Mouse (Mus musculus) retina, postnatal 1 day (tissue): Measurements from ENCODE around the gene Kctd20.
"Not testable (repeated sequence)": the region's sequence is repeated elsewhere in the genome, so short reads cannot be mapped to it uniquely, and the experiment has no call there.

Experiments
- DNase-seq: peaks from one replicate; pipeline ENCODE4 v3.0.0-alpha.2; 2012

Kctd20 gene

DNA sequence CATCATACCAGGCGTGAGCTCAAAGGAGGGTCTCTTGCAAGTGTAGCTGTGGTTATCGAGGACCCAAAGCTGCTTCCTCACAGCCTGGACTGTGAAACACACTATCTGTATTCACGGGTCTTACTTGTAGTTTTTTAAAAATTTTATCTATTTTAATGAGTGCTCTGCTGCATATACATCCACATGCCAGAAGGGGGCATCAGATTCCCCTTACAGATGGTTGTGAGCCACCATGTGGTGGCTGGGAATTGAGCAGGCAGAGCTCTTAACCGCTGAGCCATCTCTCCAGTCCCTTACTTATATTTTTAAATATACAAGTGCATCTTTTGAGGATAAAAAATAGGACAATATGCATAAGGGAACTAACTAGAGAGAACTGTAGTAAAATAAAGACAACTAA is 36.0 kb downstream of the Kctd20 start:
- DNase-seq, result peak; percentile 66

DNA sequence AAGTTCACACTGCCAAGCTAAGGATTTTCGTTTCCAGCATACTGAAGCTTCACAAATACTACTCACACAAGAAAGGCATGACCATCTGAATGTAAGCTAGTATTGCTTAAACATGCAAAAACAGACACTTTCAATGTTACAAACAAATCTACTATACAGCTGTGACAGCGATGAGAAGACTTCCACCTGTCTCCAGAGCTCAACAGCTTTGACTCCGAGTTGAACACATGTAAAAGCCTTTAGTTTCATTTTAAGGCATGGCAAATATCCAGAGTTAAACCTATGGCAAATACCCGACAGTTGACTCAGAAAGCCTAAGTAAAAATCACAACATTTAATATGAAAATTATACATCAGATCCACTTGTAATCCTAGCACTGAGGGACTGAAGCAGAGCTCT is 36.5 kb downstream of the Kctd20 start:
- no peak for DNase-seq

DNA sequence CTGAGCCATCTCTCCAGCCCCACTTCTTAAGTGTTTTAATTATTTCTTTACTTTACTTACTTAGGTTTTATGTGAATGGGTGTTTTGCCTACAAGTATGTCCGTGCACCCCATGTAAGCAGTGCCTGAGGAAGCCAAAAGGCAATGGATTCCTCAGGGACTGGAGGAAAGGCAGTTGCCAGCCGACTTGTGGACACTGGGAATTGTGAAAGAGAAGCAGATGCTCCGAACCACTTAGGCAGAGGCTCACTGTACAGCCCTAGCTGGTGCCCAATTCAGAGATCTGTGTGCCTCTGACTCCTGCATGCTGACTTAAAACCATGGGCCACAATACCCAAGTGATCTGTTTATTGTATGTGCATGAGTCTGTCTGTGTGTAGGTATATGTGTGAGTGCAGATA is 37.2 kb downstream of the Kctd20 start:
- DNase-seq, result no peak

DNA sequence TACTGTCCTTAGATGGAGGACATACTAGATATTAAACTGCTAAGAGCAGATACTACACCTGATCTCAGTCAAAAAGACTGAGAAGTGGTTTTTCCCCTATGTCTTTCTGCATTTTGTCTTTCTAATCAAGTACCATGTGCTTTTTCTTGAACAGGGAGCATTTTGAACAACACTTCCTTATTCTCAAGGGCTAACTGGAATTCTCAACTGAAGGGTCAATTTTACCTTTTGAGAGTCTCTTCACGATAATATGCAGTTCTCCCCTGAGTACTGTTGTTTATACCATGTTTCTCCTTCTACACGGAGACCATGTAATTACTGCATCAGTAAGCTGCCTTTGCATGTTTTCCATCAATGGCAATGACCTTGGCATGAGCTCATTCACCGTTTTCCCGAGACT is 38.3 kb downstream of the Kctd20 start:
- DNase-seq, result no peak

DNA sequence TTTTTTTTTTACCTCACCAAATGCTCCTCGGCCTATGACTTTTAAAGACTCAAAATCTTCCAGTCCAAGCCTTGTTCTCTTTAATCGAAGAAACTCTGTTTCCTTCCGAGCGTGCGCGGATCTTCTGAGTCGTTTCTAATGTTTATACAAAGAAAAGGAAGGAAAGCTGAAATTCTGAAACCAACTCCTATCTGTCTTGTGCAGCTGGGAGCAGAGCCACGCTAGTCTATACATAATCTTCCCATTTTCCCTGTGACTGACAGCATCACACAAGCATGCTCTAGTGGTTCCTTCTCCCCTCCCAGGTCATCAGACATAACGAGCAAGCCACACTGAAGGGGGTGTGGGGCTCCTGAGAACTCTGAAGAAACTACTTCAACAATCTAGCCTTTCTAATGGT is 39.5 kb downstream of the Kctd20 start:
- no peak for DNase-seq

DNA sequence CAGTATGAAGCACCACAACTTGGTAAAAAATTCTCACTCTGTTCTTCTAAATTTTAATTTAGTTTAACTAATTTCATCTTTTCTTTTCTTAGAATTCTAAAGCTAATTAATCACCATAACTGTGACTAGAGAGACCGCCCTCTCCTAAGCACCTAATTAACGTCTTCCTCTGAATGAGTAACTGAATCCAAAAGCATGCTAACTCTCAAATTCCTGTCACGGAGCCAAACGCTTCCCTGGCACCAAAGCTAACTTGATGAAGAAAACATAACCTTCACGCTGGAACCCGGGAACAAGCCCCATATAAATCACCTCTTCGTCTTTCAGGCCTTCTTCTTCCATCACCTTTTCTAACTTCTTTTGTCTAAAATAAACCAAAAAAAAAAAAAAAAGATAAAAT is 40.4 kb downstream of the Kctd20 start:
- no peak for DNase-seq

DNA sequence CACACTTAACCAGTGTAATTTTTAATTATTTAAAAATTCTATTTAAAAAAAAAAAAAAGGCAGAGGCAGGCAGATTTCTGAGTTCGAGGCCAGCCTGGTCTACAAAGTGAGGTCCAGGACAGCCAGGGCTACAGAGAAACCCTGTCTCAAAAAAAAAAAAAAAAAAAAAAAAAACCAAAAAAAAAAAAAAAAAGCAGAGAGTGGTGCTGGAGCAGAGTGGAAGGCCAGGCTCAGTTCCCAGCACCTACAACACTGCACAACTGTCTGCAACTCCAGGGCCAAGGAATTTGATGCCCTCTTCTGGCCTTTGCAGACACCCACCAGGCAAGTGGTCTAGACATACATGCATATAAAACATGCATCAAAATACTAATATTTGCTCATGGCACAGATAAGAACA is 41.3 kb downstream of the Kctd20 start:
- not testable (repeated sequence) for DNase-seq

DNA sequence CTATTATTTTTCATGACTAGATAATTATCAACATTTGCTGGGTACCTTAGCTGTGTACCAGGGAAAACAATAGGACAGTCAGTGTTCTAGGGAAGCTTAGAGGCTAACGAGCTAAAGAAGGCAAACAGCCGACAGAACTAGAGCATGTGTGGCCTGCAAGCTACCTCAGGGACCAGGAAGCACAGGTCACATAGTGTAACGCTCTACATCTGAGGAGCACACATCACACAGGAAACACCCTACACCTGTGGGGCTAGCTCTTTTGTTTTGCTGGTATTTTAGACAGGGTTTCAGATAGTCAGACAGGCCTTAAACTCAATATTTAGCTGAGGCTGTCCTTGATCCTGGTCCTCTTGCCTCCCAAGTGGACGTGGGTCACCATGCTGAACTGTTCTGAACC is 42.9 kb downstream of the Kctd20 start:
- no peak for DNase-seq

DNA sequence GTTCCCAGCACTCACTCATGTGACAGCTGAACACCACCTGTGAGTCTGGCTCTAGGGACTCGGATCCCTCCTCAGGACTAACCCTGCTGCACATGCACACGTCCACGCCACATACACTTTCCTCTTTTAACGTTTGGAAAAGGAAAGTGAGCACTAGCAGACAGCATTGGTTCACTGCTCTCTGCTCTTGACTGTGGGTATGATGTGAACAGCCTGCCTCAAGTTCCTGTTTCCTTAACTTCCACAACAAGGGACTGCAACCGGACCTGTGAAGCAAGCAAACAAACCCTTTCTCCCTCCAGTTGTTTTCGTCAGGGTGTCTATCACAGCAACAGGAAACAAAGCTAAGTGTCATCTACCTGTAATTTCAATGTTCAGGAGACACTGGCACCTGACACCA is 48.7 kb downstream of the Kctd20 start:
- no peak for DNase-seq

DNA sequence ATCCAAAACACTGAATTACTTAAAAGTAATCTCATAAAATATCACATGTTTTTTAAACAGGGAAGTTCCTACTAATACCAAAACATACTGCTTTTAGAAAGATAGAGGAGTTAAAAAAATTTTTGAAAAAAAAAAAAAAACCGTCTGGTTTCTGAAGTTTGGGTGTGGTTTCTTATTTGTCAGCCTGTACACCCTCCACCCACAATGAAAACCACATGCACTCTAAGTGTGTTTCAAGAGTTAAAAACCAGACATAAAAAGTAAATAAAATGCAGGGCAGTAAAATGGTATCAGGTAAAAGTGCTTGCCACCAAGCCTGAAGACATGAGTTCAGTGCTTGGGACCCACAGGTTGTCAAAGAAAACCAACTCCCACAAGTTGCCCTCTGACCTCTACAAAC is 52.0 kb downstream of the Kctd20 start:
- DNase-seq, result no peak

DNA sequence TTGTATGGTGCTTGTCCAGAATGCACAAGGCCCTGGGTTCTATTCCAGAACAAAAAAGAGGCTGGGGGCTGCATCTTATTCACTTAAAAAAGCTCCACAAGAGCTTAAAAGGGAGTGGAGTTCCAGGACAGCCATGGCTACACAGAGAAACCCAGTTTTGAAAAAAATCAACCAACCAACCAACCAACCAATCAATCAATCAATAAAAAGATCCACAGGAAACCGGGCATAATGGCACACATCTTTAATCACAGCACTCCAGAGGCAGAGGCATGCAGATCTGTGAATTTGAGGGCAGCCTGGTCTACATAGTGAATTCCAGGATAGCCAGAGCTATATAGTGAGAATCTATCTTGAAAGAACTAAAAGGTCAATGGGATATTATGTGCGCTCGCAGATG is 53.3 kb downstream of the Kctd20 start:
- no peak for DNase-seq

DNA sequence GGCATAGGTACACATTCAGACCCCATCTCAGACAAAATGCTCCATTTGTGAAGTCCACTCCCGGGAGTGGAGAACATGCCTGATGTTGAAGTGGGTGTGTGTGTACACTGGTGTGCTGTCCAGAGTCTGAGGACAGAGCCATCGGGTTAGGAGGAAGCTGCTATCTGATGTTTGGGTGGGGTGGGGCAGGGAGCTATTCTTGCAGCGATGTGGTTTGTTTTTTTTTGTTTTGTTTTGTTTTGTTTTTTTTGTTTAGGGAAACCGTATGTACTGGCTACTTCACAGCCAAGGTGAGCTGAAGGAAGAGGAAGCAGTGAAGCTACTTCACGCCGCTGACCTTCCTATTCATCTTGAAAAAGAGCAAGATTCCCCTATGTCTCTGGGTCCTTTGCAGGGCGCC is 55.1 kb downstream of the Kctd20 start:
- DNase-seq, result no peak

DNA sequence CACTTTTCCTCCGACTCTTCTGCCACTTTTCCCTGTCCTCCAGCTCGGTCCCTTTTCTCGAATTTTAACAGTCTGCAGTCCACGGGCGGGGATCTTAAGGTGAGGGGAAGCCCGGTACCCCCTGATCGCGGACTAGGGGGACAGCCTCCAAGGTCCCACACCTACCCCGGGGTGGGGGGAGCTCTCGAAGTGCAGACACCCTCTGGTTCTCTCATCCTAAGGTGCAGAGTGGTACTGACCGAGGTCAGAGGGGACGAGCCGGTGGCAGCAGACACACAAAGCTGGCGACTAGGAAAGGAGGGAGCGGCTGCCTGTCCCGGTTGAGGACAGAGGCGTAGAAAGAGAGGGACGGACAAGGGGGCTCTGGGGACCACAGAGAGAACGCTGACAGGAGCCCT is 55.5 kb downstream of the Kctd20 start:
- DNase-seq, result no peak

DNA sequence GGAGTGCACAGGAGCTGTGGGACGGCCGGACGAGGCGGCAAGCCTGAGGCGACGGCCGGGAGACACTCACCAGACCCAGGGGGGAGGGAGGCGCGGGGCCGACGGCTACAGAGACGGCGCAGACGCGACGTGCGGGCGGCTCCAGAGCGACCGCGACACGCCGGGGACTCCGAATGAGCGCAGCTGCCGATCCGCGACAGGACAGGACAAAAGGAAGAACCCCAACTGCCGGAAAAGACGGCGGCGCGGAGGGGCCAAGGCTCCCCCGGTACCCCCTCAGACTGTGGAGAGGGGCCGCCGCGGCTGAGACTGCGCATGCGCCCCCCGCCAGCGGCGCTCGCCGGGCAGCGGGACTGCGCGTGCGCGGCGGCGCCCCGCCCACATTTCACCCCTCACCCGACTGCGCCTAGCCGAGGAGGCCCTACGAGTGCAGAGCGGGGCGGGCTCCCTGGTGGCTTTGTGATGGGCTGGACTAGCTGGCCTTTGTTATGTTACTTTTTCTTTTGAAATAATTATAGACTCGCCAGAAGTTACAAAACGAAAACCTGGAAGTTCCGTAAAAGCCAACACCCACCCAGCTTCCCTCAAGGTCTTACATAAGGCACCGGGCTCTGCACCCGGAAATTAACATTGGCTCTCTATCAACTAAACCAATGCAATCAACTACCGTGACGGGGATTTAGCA is 56.0 kb downstream of the Kctd20 start, which contains the start of gene Stk38:
TSS of gene Stk38 (minus strand) at position 355 of the 685 bp plus-strand sequence.
- DNase-seq, result peak; percentile 90

DNA sequence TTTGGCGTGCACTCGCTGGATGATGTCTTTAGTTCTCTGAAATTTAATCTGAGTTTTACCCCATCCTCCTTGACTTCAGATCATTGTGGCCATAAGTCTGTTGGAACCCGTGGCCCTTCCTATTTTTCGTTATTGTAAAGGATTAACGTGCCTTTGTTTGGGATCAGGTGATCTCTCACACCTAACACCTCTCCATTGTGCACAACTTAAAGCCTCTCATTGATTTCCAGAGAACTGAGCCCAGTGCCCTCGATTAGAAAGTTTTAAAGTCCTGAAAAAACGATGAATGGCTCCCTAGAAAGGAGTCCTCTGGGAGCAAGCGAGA is 56.5 kb downstream of the Kctd20 start:
- DNase-seq, result no peak

DNA sequence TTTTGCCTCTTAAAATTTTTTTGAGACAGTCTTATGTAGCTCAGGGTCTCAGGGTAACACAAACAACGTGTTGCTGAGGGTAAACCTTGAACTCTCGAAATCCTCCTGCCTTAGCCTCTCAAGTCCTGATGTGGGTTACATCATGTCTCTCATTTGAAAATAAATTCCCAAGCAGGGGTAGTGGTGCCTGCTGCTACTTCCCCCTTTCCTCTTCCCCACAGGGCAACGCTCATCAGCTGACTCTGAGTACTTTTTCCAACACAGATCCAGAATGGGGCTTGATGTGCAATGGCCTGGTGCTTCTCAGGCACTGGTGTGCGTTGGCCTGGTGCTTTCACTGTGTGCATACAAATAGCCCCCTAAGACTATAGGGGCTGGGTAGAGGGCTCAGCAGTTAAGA is 57.4 kb downstream of the Kctd20 start:
- DNase-seq, result no peak

DNA sequence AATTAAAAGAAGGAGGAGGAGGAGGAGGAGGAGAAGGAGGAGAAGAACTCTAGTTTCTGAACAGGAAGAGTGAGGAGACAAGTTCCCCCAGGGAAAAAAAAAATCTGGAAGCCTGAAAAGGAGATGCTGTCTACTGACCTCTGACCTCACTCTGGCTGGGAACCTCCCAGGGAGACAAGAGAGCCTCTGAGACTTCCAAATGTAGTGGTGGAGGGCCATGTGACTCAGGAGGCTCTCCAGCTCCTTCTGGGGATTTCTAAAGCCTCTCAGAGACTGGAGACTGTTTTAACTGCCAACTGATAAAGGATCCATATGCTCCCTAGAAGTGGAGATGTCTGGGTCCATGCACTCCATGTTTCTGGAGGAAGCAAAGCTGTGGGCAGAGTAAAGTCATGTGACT is 62.5 kb downstream of the Kctd20 start:
- DNase-seq, result no peak

DNA sequence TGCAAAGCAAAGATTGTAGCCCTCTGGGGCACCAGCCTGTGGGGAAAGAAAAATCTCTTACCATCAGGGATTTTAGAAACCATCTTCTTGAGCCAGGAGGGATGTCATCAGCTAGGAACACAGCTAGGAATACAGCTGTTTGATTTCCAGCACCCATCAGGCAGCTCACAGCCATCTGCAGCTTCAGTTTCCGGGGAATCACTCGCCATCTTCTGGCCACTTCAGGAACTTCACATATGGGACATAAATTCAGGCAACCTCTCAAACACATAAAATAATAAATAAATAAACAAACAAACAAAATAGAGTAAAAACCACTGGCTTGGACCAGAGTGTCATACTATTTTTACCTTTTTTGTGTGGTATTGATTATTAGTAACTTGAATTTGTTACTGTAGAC is 63.9 kb downstream of the Kctd20 start:
- peak; percentile 77 for DNase-seq

DNA sequence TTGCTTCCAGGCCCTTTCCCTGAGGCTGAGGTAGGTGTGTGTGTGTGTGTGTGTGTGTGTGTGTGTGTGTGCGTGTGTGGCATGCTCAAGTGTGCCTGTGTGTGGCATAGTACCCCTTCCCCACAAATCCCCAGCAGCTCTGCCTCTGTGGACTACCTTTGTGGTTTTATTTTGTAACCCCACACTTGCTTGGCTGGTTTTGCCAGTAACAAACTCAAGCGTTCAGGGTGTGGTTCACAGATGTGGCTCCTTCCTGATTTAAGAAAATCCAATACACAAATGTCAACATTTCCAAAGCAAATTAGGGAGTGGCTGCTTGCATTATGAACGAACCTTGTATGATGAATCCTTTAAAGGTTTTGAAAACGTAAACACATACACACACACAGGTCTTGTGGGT is 65.0 kb downstream of the Kctd20 start:
- no peak for DNase-seq

DNA sequence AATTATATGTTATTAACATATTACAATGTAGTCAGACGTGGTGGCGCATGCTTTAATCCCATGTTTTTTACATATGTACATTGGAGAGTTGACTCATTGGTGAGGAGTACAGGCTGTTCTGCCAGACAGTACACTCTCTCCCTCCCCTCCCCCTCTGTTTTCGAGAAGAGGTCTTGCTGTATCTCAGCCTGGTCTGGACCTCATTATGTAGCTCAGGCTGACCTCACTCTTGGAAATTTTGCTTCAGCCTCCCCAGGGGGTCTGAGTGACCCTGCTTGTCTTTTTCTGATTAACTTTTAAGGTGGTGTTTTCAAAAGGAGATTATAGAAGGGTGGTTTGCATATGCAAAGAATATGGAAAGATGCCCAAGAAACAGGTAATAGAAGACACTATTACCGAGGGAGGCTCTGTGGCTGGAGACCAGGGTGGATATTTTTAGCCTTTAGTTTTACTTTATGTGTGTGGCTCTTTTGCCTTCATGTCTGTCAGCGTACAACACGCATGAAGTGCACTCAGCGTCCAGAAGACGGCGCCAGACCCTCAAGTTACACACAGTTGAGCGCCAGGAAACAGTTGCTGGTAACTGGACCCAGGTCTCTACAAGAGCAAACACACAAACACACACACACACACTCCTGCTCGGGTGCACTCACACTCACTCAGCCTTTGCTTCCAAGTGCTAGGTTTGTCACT is 66.7 kb downstream of the Kctd20 start:
- DNase-seq, result peak; percentile 46
